Mouse (Mus musculus) ES-E14 (cell line): Measurements from ENCODE around the gene Ide.

Source experiments
- CHD2 ChIP-seq: IDR thresholded peaks from 2 replicates; pipeline ENCODE4 v1.6.1; 2014; ENCODE audit warnings: mild to moderate bottlenecking, low read depth, low read length, inconsistent platforms
- ZC3H11A ChIP-seq: IDR thresholded peaks from 2 replicates; pipeline ENCODE4 v1.6.1; 2012; ENCODE audit warnings: low read depth, mild to moderate bottlenecking, inconsistent platforms, low read length, borderline replicate concordance

DNA sequence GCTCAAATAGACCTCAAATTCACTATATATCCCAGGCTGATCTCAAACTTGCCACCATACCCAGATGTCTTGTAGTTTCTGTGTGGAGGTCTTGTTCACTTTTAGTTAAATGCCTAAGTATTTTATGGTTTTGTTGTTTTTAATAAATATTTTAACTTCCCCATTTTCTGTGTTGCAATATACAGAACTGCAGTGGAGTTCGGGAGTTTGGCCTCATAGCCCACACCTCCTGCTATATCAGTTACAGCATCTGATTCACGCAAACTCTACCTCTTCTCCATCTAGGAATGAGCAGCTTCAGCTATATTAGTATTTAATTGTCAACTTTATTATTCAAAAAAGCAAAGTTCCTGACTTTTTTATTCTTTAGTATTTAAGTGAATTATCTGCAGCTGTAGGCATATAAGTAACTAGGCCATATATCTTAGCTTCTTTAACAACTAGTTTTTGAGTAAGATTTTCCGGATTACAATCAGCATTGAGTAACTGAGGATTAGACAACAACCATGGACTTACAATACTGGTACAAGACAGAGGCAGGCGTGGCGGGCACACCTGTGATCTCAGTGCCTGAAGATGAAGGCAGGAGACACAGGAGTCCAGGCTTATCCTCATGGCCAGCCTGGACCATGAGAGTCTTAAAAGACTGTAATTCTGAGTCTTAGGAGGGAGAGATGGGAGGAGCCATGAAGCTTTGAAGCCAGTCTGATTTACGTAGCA, 29.7 kb downstream of the Ide start:
- TF ChIP-seq ZC3H11A, result no peak
- TF ChIP-seq CHD2, result no peak
